Mouse (Mus musculus): ENCODE results near the gene Dst.

DNA sequence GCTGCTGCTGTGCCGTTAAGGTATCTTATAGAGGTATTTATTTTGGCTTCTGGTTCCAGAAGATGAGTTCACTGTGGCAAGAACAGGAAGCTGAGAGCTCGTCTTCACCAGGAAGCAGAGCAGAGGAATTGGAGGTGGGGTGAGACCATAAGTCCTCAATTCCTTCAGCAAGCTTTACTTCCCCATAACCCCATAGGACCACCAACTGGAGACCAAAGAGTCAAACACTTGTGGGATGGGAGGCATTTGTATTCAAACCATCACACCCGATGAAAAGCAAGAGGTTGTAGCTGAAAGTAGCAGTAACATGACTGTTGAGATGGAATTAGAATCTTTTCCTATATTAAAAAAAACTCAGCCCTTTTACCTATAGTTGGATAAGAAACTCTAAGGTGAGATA lies 132.0 kb downstream of the Dst start:
- TF ChIP-seq CTCF (conservative IDR thresholded peaks at IDR 0.05; ENCODE audit: low read length) (no peak), POU5F1 (IDR thresholded peaks at IDR 0.05; ENCODE audit: borderline replicate concordance, low read length) (no peak)

Measured in E14TG2a.4 (cell line).